Mouse (Mus musculus): ENCODE measurements around the gene Ccnjl. TPM values are rescaled to one million over a fixed set of nuclear protein-coding genes. Genes with fewer than 3 reads are reported as not detected.

Gene Ccnjl
- polyA plus RNA-seq, 1 experiment from 2014 or later = 8.1 TPM

DNA sequence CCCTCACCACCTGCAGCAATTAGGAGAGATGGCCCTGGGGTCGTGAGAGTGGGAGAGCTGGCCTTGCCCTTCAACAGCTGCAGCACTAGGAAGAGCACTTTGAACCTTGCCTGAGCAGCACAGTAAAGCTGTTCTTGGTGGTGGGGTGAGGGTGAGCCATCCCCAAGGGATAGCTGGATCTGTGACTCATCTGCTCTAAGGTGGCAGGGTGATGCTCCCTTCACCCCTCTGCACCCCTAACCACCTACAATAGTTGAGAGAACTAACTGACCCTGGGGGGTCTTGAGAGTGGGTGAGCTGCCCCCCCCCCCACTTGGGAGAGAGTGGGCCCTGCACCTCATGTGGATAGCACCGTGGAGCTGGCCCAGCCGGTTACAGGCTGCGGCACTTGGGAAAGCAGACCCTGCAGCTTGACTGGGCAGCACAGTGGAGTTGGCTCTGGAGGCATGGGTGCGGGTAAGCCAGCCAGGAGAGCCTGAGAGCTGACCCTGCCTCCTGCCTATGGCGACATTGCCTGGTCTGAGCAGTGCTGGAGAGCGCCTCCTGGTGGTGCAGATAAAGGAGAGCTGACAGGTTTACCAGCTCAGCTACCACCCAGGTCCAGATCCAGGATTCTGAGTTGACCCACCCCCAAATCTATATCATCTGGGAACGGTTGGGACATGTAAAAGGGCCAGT is 12.1 kb upstream of the Ccnjl start:
- H3K9me3 ChIP-seq (ENCODE audit: control insufficient read depth, low read length) = no peaks in the 10 kb centered on the region
- WGBS = 31% methylated on average over 8 of the region's 8 CpGs
- no peak overlapping the region for H3K9ac ChIP-seq (ENCODE audit: low read depth, low read length)
- H3K27ac ChIP-seq (replicated peaks; ENCODE audit: low read depth, low read length) = no peak overlapping the region
- DNase-seq (ENCODE audit: low spot score) = peak; percentile 37
- no peaks in the 10 kb centered on the region for H3K4me1 ChIP-seq (ENCODE audit: control insufficient read depth, insufficient read depth, low read length)
- no peak overlapping the region for H3K4me2 ChIP-seq (ENCODE audit: low read depth, low read length)
- ATAC-seq (ENCODE audit: low read depth) = no peak; the same call in 1 of the 2 replicates
- H3K36me3 ChIP-seq (ENCODE audit: control insufficient read depth, insufficient read depth, low read length) = no peaks in the 10 kb centered on the region
- H3K27me3 ChIP-seq (replicated peaks; ENCODE audit: control insufficient read depth, insufficient read depth, low read length) = no peaks in the 10 kb centered on the region
- no peak overlapping the region for H3K4me3 ChIP-seq (ENCODE audit: low read depth, low read length)

GRCm38 (mm10) chr11:43517641-43518040 is 10.9 kb upstream of the Ccnjl start:
- ATAC-seq (ENCODE audit: low read depth) (no peak), DNase-seq (ENCODE audit: low spot score) (no peak)
- H3K4me2 ChIP-seq (ENCODE audit: low read depth, low read length) = no peak overlapping the region
- H3K4me1 ChIP-seq (ENCODE audit: control insufficient read depth, insufficient read depth, low read length) = no peaks in the 10 kb centered on the region
- H3K36me3 ChIP-seq (ENCODE audit: control insufficient read depth, insufficient read depth, low read length) = no peaks in the 10 kb centered on the region
- no peaks in the 10 kb centered on the region for H3K9me3 ChIP-seq (ENCODE audit: control insufficient read depth, low read length)
- 83% methylated on average over 11 of the region's 11 CpGs for WGBS
- H3K27me3 ChIP-seq (replicated peaks; ENCODE audit: control insufficient read depth, insufficient read depth, low read length) = no peaks in the 10 kb centered on the region
- H3K27ac ChIP-seq (replicated peaks; ENCODE audit: low read depth, low read length) = no peak overlapping the region
- no peak overlapping the region for H3K9ac ChIP-seq (ENCODE audit: low read depth, low read length)
- H3K4me3 ChIP-seq (ENCODE audit: low read depth, low read length) = no peak overlapping the region

DNA sequence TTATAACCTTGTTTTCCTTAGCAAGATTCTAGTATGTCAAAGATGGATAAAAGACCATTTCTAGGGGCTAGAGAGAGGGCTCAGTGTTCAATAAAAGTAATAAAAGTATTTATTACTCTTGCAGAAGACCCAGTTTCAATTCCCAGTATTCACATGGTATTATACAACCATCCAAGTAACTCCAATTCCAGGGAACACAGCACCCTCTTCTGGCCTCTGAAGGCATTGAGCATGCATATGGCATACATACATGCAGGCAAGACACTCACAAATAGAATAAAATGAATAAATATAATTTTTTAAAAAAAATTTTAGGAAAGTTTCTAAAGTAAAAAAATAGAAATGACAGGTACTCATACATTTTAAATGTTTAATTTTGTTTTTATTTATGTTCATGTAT is 10.5 kb upstream of the Ccnjl start:
- no peak overlapping the region for H3K27ac ChIP-seq (replicated peaks; ENCODE audit: low read depth, low read length)
- H3K4me2 ChIP-seq (ENCODE audit: low read depth, low read length) = no peak overlapping the region
- H3K4me1 ChIP-seq (ENCODE audit: control insufficient read depth, insufficient read depth, low read length) = no peaks in the 10 kb centered on the region
- no peak overlapping the region for H3K4me3 ChIP-seq (ENCODE audit: low read depth, low read length)
- H3K27me3 ChIP-seq (replicated peaks; ENCODE audit: control insufficient read depth, insufficient read depth, low read length) = no peaks in the 10 kb centered on the region
- no peaks in the 10 kb centered on the region for H3K36me3 ChIP-seq (ENCODE audit: control insufficient read depth, insufficient read depth, low read length)
- no peak overlapping the region for H3K9ac ChIP-seq (ENCODE audit: low read depth, low read length)
- no peak for ATAC-seq (ENCODE audit: low read depth)
- H3K9me3 ChIP-seq (ENCODE audit: control insufficient read depth, low read length) = no peaks in the 10 kb centered on the region
- no peak for DNase-seq (ENCODE audit: low spot score)

- H3K36me3 ChIP-seq (ENCODE audit: control insufficient read depth, insufficient read depth, low read length) = no peaks in the 10 kb centered on the region
- no peaks in the 10 kb centered on the region for H3K9me3 ChIP-seq (ENCODE audit: control insufficient read depth, low read length)
- H3K4me2 ChIP-seq (ENCODE audit: low read depth, low read length) = no peak overlapping the region
- ATAC-seq (ENCODE audit: low read depth) = no peak
- H3K27ac ChIP-seq (replicated peaks; ENCODE audit: low read depth, low read length) = no peak overlapping the region
- no peaks in the 10 kb centered on the region for H3K27me3 ChIP-seq (replicated peaks; ENCODE audit: control insufficient read depth, insufficient read depth, low read length)
- H3K9ac ChIP-seq (ENCODE audit: low read depth, low read length) = no peak overlapping the region
- DNase-seq (ENCODE audit: low spot score) = no peak
- no peaks in the 10 kb centered on the region for H3K4me1 ChIP-seq (ENCODE audit: control insufficient read depth, insufficient read depth, low read length)
- no peak overlapping the region for H3K4me3 ChIP-seq (ENCODE audit: low read depth, low read length)
These were observed 9.8 kb upstream of the Ccnjl start for GRCm38 (mm10) chr11:43518821-43519220.

DNA sequence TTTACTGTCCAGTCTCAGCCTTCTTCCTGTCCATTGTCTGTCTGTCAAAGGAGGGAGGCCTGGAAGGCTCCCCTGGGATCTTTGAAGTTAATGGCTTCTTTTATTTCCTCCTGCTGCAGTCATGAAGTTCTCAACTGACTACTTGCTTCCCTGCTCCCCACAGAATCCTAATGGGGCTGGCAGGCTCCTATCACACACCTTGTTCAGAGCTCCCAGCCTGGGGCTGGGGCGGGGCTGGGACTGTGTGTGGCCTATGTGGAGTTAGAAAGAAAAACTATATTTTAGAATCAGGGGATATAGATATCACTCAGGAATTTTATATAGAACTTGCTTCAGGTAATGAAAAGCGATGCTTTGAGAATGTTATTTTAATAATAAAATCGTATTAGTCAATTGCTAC is 8.1 kb upstream of the Ccnjl start:
- H3K4me3 ChIP-seq (ENCODE audit: low read depth, low read length) = no peak overlapping the region
- ATAC-seq (ENCODE audit: low read depth) (no peak), DNase-seq (ENCODE audit: low spot score) (no peak)
- H3K27ac ChIP-seq (replicated peaks; ENCODE audit: low read depth, low read length) = no peak overlapping the region
- no peak overlapping the region for H3K4me2 ChIP-seq (ENCODE audit: low read depth, low read length)
- 77% methylated on average over 3 of the region's 3 CpGs for WGBS
- H3K9ac ChIP-seq (ENCODE audit: low read depth, low read length) = no peak overlapping the region
- no peaks in the 10 kb centered on the region for H3K27me3 ChIP-seq (replicated peaks; ENCODE audit: control insufficient read depth, insufficient read depth, low read length)
- no peaks in the 10 kb centered on the region for H3K4me1 ChIP-seq (ENCODE audit: control insufficient read depth, insufficient read depth, low read length)
- no peaks in the 10 kb centered on the region for H3K9me3 ChIP-seq (ENCODE audit: control insufficient read depth, low read length)
- H3K36me3 ChIP-seq (ENCODE audit: control insufficient read depth, insufficient read depth, low read length) = no peaks in the 10 kb centered on the region

DNA sequence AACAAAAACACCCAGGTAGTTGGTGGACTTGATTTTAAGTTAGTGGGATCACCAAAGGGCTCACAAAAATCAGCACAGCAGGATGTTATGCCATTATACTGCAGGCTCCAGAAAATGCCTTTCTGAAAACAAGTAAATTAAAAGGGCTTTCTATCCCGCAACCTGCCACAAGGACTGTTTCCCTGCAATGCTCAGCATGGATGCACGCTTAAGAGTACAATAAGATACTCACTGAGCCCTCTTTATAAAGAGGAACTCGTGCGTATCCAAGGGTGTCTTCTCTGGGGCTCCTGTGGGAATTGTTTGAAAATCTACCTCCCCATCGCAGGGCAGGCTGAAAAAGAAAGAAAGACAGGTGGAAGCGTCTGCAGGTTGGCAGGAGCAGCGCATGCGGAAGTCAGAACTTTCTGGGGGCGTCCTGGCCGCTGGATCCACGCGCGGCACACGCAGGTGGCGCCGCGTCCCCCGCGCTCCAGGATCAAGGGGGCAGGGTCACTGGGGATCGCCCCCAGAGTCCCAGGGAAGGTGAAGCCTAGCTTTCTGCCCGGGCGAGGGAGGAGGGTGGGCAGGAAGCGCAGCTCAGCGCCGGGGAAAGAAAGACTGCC is 404 bp upstream of the Ccnjl start:
- Histone ChIP-seq H3K27me3 (replicated peaks; ENCODE audit: control insufficient read depth, insufficient read depth, low read length) (no peaks in the 10 kb centered on the region), H3K4me3 (ENCODE audit: low read depth, low read length) (peak overlapping the region; percentile 85), H3K27ac (replicated peaks; ENCODE audit: low read depth, low read length) (peak overlapping the region; percentile 71), H3K4me2 (ENCODE audit: low read depth, low read length) (peak overlapping the region; percentile 84), H3K9ac (ENCODE audit: low read depth, low read length) (peak overlapping the region; percentile 81), H3K9me3 (ENCODE audit: control insufficient read depth, low read length) (no peaks in the 10 kb centered on the region), H3K4me1 (ENCODE audit: control insufficient read depth, insufficient read depth, low read length) (peaks cover 8% of the 10 kb centered on the region; the same call in 1 of the 2 replicates), H3K36me3 (ENCODE audit: control insufficient read depth, insufficient read depth, low read length) (0 out of 2 replicates have a peak, but pooled peaks cover under 1% of the 10 kb centered on the region)
- WGBS = 2% methylated on average over 15 of the region's 25 CpGs
- ATAC-seq (ENCODE audit: low read depth) (peak; percentile 35), DNase-seq (ENCODE audit: low spot score) (peak; percentile 50)

DNA sequence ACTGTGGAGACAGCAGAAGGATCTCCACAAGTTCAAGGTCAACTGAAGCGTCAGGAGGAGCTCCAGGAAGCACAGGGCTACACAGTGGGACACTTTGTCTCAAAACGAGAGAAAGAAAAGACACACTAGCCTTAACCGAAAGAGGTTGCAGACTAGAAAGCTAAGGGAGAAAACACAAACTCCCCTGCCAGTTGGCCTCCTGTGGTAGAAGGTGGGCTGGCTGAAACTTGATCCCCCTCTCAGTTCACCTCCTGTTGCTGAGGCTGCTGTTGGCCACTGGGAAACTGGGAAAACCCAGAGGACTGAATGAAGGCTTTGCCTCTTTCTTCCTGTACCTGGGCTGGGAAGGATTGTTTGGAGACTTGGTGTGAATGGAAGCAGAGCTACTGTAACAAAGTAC is 1.5 kb downstream of the Ccnjl start:
- peak overlapping the region; percentile 85 for H3K4me3 ChIP-seq (ENCODE audit: low read depth, low read length)

DNA sequence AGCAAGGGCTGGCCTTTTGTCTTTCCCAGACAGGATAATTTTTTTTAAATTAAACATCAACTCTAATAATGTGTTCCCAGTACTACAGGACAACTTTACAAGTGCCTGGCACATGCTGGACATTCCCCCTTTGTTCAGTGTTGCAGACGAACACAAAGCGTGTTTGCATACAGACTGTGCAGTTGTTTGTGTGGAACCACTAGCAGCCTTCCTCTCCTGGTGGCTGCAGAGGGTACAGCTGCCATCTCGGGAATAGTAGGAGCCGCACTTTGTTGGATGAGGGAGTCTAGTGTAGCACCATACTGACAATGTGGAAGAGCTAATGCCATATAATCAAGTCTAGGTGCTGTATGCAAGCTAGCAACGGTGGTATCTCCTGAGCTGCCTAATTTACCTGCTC is 3.0 kb downstream of the Ccnjl start:
- WGBS = 72% methylated on average over 5 of the region's 5 CpGs
- Histone ChIP-seq H3K27me3 (replicated peaks; ENCODE audit: control insufficient read depth, insufficient read depth, low read length) (no peaks in the 10 kb centered on the region), H3K9ac (ENCODE audit: low read depth, low read length) (no peak overlapping the region), H3K27ac (replicated peaks; ENCODE audit: low read depth, low read length) (no peak overlapping the region), H3K9me3 (ENCODE audit: control insufficient read depth, low read length) (no peaks in the 10 kb centered on the region), H3K4me2 (ENCODE audit: low read depth, low read length) (no peak overlapping the region), H3K4me1 (ENCODE audit: control insufficient read depth, insufficient read depth, low read length) (peaks cover 8% of the 10 kb centered on the region; the same call in 1 of the 2 replicates), H3K4me3 (ENCODE audit: low read depth, low read length) (no peak overlapping the region), H3K36me3 (ENCODE audit: control insufficient read depth, insufficient read depth, low read length) (peaks cover 21% of the 10 kb centered on the region; the same call in 1 of the 2 replicates)
- ATAC-seq (ENCODE audit: low read depth) = no peak; the same call in 1 of the 2 replicates
- no peak for DNase-seq (ENCODE audit: low spot score)

More for the DNA sequence above, 1.5 kb downstream of the Ccnjl start:
- ATAC-seq (ENCODE audit: low read depth) = no peak; the same call in 1 of the 2 replicates
- DNase-seq (ENCODE audit: low spot score) = peak; percentile 40
- peak overlapping the region; percentile 84 for H3K4me2 ChIP-seq (ENCODE audit: low read depth, low read length)
- no peaks in the 10 kb centered on the region for H3K9me3 ChIP-seq (ENCODE audit: control insufficient read depth, low read length)
- H3K9ac ChIP-seq (ENCODE audit: low read depth, low read length) = no peak overlapping the region
- WGBS = 18% methylated on average over 3 of the region's 3 CpGs
- no peak overlapping the region for H3K27ac ChIP-seq (replicated peaks; ENCODE audit: low read depth, low read length)
- H3K36me3 ChIP-seq (ENCODE audit: control insufficient read depth, insufficient read depth, low read length) = peaks cover 9% of the 10 kb centered on the region; the same call in 1 of the 2 replicates
- H3K4me1 ChIP-seq (ENCODE audit: control insufficient read depth, insufficient read depth, low read length) = peaks cover 8% of the 10 kb centered on the region; the same call in 1 of the 2 replicates
- no peaks in the 10 kb centered on the region for H3K27me3 ChIP-seq (replicated peaks; ENCODE audit: control insufficient read depth, insufficient read depth, low read length)

DNA sequence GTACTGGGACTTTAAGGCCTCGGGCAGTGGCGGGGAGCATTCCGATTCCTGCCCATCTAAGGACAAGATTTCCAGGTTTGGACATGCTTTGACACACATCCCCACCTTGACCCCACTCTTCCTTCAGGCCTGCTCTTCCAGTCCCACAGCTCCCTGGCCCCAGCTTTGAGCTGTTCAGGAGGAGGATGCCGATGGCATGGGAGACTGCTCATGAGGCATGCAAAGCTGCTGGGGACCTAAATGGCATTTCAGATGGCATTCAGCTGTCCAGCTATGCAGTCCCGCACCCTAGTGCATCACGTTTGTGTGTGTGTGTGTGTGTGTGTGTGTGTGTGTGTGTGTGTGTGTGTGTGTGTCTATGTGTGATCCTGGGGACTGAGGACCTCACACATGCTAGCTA is 8.5 kb downstream of the Ccnjl start:
- Histone ChIP-seq H3K36me3 (ENCODE audit: control insufficient read depth, insufficient read depth, low read length) (peaks cover 21% of the 10 kb centered on the region; the same call in 1 of the 2 replicates), H3K4me3 (ENCODE audit: low read depth, low read length) (no peak overlapping the region), H3K27ac (replicated peaks; ENCODE audit: low read depth, low read length) (no peak overlapping the region), H3K9ac (ENCODE audit: low read depth, low read length) (no peak overlapping the region), H3K27me3 (replicated peaks; ENCODE audit: control insufficient read depth, insufficient read depth, low read length) (no peaks in the 10 kb centered on the region), H3K4me2 (ENCODE audit: low read depth, low read length) (no peak overlapping the region), H3K4me1 (ENCODE audit: control insufficient read depth, insufficient read depth, low read length) (peaks cover 4% of the 10 kb centered on the region), H3K9me3 (ENCODE audit: control insufficient read depth, low read length) (no peaks in the 10 kb centered on the region)
- WGBS = 71% methylated on average over 6 of the region's 6 CpGs
- DNase-seq (ENCODE audit: low spot score) (no peak), ATAC-seq (ENCODE audit: low read depth) (no peak)

All from embryonic facial prominence, embryonic 14.5 days (tissue).